Mouse (Mus musculus) bone marrow macrophage, adult 2 months (primary cell): ENCODE measurements around the gene Gpx6.

Experiments
- CTCF ChIP-seq: IDR thresholded peaks from 2 replicates; pipeline ENCODE4 v1.5.1; 2012; ENCODE audit warnings: low read depth, mild to moderate bottlenecking, low read length, moderate library complexity
- POLR2A ChIP-seq: IDR thresholded peaks from 2 replicates; pipeline ENCODE4 v1.6.1; 2012; ENCODE audit warnings: mild to moderate bottlenecking, low read depth, low read length, borderline replicate concordance

DNA sequence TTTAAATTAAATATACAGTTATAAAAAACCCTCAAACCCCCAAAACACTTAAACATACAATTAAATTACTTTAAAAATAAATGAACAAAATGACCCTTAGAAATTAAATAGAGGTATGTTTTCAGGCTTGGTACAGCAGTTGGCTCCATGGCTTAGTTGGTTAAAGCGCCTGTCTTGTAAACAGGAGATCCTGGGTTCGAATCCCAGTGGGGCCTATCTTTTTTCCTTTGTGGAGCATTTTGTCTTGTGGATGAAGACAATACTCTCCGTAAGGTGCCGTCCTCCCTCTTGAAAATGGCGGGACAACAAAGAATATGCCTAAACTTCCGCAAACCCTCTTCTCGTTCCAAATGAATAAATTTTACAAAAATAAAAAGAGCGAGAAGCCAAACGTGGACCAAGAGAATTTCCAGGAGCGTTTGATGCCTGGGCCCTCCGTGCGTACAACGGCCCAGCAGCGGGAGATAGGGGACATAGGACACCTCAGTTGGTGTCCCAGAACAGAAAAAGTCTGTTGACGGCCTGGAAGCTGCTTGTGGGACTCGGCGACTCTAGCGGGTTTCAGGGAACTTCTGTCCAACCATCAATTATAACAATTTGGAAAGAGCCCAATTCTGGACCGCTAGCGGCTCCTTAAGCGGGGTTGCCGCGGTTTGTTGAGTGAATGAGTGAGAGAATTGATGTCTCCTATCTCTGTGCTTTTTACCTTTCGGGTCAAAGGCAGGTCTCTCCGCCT, 35.9 kb upstream of the Gpx6 start:
- TF ChIP-seq CTCF = no peak
- no peak for TF ChIP-seq POLR2A
